Mouse (Mus musculus) cerebellum, postnatal 4 days (tissue): Measurements from ENCODE around the gene Tnip2.

Experiments
- DNase-seq, 2 experiments: peaks; one replicate each; pipeline ENCODE4 v3.0.0; 2022; ENCODE audit warnings: low spot score in 2 of 2, mixed read lengths in 1 of 2

The Tnip2 gene

DNA sequence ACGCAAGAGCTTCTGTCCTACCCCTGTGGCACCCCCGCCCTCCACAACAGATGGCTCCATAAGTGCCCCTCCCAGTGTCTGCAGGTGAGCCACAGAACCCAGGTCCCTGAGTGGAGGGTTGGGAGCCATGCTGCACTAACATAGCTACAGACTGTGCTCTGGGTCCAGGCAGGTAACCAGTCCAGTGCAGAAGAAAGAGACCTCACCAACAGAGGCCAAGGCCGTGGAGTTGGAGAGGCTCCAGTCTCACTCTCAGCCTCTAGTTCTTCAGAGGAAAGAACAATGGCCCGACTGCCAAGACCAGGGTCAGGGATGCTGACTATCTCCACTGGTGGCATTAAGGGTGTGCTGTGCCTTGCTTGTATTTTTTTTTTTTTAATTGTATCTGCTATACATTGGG, 52.5 kb downstream of the Tnip2 start:
- no peak for DNase-seq

DNA sequence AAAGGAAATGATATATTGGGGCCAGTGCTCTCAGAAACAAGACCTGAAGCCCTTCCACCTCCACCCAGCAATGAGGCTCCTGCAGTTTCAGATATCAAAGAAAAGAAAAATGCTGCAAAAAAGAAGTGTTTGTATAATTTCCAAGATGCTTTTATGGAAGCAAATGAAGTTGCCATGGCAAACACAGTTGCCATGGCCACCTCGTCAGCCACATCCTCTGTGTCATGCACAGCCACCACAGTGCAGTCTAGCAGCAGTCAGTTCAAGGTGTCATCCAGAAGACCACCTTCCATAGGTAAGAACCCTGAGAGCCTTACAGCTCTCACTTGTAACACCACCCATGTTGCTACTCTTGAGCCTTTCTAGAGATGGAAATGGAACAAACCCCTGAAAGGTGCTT, 54.8 kb downstream of the Tnip2 start:
- DNase-seq = no peak

DNA sequence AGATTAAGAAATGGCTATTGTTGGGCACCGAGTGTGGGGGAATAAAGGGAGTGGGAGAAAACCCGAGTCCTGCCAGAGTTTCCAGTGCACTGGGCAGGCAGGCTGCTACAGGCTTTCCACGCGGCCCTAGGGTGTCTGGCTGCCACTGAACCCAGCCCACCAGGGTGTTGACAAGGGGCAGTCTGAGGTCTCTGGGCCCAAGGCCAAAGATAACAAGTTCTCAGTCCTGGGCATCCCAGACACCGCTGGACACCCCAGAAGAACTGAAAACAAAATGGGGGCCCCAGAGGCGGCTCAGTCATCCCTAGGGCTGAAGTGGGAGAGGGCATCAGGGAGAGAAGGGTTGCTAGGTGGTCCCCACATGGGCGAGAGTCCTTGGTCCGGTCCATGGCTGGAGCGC, 67.6 kb downstream of the Tnip2 start:
- no peak for DNase-seq
